Mouse (Mus musculus): ENCODE results near the gene N4bp3.

DNA sequence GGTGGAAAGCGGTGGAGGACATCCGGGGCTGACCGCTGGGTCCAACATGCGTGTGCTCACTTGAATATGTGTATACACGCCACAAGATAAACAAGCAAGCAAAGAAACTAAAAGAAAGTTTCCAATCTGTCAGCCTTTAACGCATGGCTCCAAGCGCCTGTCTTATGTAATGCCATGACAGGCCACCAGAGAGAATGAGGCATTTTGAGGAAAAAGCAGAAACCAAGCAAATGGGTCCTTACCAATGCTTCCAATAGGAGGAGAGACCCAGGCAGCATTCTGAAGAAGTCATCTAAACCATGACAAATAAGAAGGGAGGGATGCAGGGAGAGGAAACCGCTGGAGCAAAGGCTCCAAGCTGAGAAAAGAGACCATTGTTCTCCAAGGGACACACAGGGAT is 36.4 kb downstream of the N4bp3 start:
- no peak for TF ChIP-seq FLI1 (IDR thresholded peaks at IDR 0.05; ENCODE audit: low read length)
- TF ChIP-seq GATA1 (IDR thresholded peaks at IDR 0.05; ENCODE audit: borderline replicate concordance, low read length), result no peak

Data from megakaryocyte, embryonic 14.5 days (primary cell).